Mouse (Mus musculus) lung, embryonic 16.5 days (tissue): ENCODE measurements around the gene Rftn1. TPM values are rescaled to one million over a fixed set of nuclear protein-coding genes. Genes with fewer than 3 reads are reported as not detected.

Experiments used
- ATAC-seq: fragments of 200-750 bp; cut with Nextera tagmentation; 2 replicates; pipeline ENCODE4 v1.8.0; 2017; ENCODE audit warnings: low read depth, mild to moderate bottlenecking, moderate library complexity
- H3K27ac ChIP-seq: fragments of 300-500 bp; sonication (generic); 2 replicates; pipeline ENCODE4 v1.5.1; 2014; ENCODE audit warnings: mild to moderate bottlenecking, control low read depth, low read length
- H3K27me3 ChIP-seq: fragments of 300-500 bp; sonication (generic); 2 replicates; pipeline ENCODE4 v1.6.1; 2014; ENCODE audit warnings: low read depth, low read length, mixed read lengths; ENCODE audit not compliant: control insufficient read depth, insufficient read depth
- H3K36me3 ChIP-seq: fragments of 300-500 bp; sonication (generic); 2 replicates; pipeline ENCODE4 v1.6.1; 2014; ENCODE audit warnings: low read length; ENCODE audit not compliant: control insufficient read depth, insufficient read depth
- H3K4me1 ChIP-seq: fragments of 300-500 bp; sonication (generic); replicated peaks from 2 replicates; pipeline ENCODE4 v1.6.1; 2014; ENCODE audit warnings: low read length, mixed read lengths; ENCODE audit not compliant: control insufficient read depth, insufficient read depth
- H3K4me2 ChIP-seq: fragments of 300-500 bp; sonication (generic); 2 replicates; pipeline ENCODE4 v1.6.1; 2014; ENCODE audit warnings: low read depth, low read length, control low read depth
- H3K4me3 ChIP-seq: fragments of 300-500 bp; sonication (generic); 2 replicates; pipeline ENCODE4 v1.5.1; 2014; ENCODE audit warnings: mild to moderate bottlenecking, low read length, control low read depth
- H3K9ac ChIP-seq: fragments of 300-500 bp; sonication (generic); 2 replicates; pipeline ENCODE4 v1.6.1; 2014; ENCODE audit warnings: low read length, control low read depth
- H3K9me3 ChIP-seq: fragments of 300-500 bp; sonication (generic); 2 replicates; pipeline ENCODE4 v1.6.1; 2016; ENCODE audit warnings: low read length; ENCODE audit not compliant: control insufficient read depth
- WGBS: fragments of 180-500 bp; shearing (Covaris S2); extraction: QIAGEN DNeasy Blood & Tissue Kit; methylation state at CpG from one replicate; pipeline ENCODE4 v1.1.7; 2014; 5-methylcytosine and 5-hydroxymethylcytosine counted together
- polyA plus RNA-seq: library from polyadenylated mRNA; unstranded; fragments of >200 nt; fragmentation: Nextera tagmentation; extraction: Ambion mirVana; gene quantifications from 2 replicates; pipeline ENCODE4 v1.2.1, GENCODE M21; 2015

The Rftn1 gene
- polyA plus RNA-seq, 1 experiment from 2014 or later: 18.2 TPM

GRCm38 (mm10) chr17:49951491-49951855 is 239.0 kb downstream of the Rftn1 start:
- Histone ChIP-seq H3K9me3 (no peaks in the 10 kb centered on the region), H3K4me2 (peak overlapping the region; percentile 62), H3K9ac (no peak overlapping the region; the same call in 1 of the 2 replicates), H3K36me3 (no peaks in the 10 kb centered on the region), H3K27me3 (no peaks in the 10 kb centered on the region), H3K4me3 (peak overlapping the region; percentile 37), H3K27ac (peak overlapping the region; percentile 65; the same call in 1 of the 2 replicates), H3K4me1 (peaks cover 3% of the 10 kb centered on the region; the same call in 1 of the 2 replicates)
- WGBS: 4% methylated on average over 7 of the region's 7 CpGs
- peak; percentile 34; the same call in 1 of the 2 replicates for ATAC-seq

- H3K27ac ChIP-seq: no peak overlapping the region
- H3K4me1 ChIP-seq: no peaks in the 10 kb centered on the region
- H3K36me3 ChIP-seq: no peaks in the 10 kb centered on the region
- no peaks in the 10 kb centered on the region for H3K9me3 ChIP-seq
- H3K27me3 ChIP-seq: no peaks in the 10 kb centered on the region
- no peak overlapping the region for H3K9ac ChIP-seq
- H3K4me2 ChIP-seq: no peak overlapping the region
- 58% methylated on average over 6 of the region's 6 CpGs for WGBS
- no peak overlapping the region for H3K4me3 ChIP-seq
- ATAC-seq: no peak
Measured at GRCm38 (mm10) chr17:49942674-49943073, 247.8 kb downstream of the Rftn1 start.

Other genes starting within 250 kb of the Rftn1 start
- gene Dazl, start 103.0 kb upstream of the Rftn1 start, polyA plus RNA-seq: 0.25 TPM in 1 of 2 replicates, not detected in the other